In the genomic region with DNA sequence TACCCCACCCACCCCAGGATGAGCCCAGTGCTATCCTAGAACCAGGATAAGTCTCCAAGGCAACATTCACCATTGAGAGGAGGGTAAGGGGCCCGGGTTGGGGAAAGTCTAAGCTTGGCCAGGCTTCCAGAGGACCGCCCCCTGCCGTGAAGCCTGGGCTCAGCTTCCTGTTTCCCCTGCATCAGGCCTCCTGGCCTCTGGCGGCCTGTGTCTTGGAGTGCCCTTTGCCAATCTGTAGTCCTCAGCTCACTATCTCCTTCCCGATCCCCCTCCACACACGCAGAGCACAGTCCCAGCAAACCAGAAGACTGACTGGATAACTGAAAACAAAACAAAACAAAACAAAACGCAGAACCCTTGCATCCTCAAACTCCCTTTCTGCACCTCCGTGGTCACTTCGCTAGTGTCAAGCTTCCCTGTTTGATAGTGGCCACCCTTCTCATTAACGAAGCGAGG, we compare ENCODE assay signal across 8 mouse cellular contexts. TPM values are rescaled to one million over a fixed set of nuclear protein-coding genes. Genes with fewer than 3 reads are reported as not detected.
DNase-seq lines count a peak whose midpoint lies in the region; ATAC-seq and TF ChIP-seq lines count a peak whose summit lies in the region.

Clic1 (plus strand) TSS at position 406 of the 456 bp plus-strand sequence.

- H3K27ac ChIP-seq in cortical plate, adult 2 months (ENCODE audit: insufficient read depth, low read length) = peak within 1 kb of the TSS; percentile 33
- H3K27ac ChIP-seq in lung, embryonic 15.5 days = peak within 1 kb of the TSS; percentile 99
- H3K27ac ChIP-seq in olfactory bulb, adult 2 months (ENCODE audit: insufficient read depth, low read depth, low read length) = peak within 1 kb of the TSS; percentile 47; the same call in 1 of the 2 replicates

- no peaks in the 10 kb centered on the region for H3K4me1 ChIP-seq in cortical plate, adult 2 months (ENCODE audit: control insufficient read depth, insufficient read depth, low read length)
- peaks cover 59% of the 10 kb centered on the region for H3K4me1 ChIP-seq in lung, embryonic 15.5 days
- peaks cover 33% of the 10 kb centered on the region for H3K4me1 ChIP-seq in olfactory bulb, adult 2 months (ENCODE audit: control insufficient read depth, insufficient read depth, low read length)

- WGBS in lung, embryonic 15.5 days = 1% methylated on average over 11 of the region's 11 CpGs
- 22% methylated on average over 11 of the region's 11 CpGs for WGBS in olfactory bulb, adult 2 months

- H3K27me3 ChIP-seq in lung, embryonic 15.5 days = no peaks in the 10 kb centered on the region

- no peak for TF ChIP-seq POLR2A in cortical plate, adult 2 months (IDR thresholded peaks at IDR 0.05; ENCODE audit: extremely low read depth, insufficient read depth, low read length)
- no peak for TF ChIP-seq POLR2A in olfactory bulb, adult 2 months (IDR thresholded peaks at IDR 0.05; ENCODE audit: insufficient read depth, low read depth, low read length)

- DNase-seq in urinary bladder, adult 2 months (ENCODE audit: low spot score) = no peak
- DNase-seq in urinary bladder, adult 18-20 months (ENCODE audit: low spot score in 2 of 2) = no peak
- peak; percentile 70 to 77 for DNase-seq in heart, adult 18-20 months
- DNase-seq in kidney, adult 11 months = peak; percentile 46
- no peak for DNase-seq in right cerebral cortex, postnatal 25 days

- H3K4me3 ChIP-seq in cortical plate, adult 2 months (ENCODE audit: insufficient read depth, low read length) = peak within 1 kb of the TSS; percentile 27
- peak within 1 kb of the TSS; percentile 71 for H3K4me3 ChIP-seq in lung, embryonic 15.5 days
- H3K4me3 ChIP-seq in olfactory bulb, adult 2 months (ENCODE audit: insufficient read depth, low read depth, low read length) = peak within 1 kb of the TSS; percentile 47

- TF ChIP-seq CTCF in cortical plate, adult 2 months (IDR thresholded peaks at IDR 0.05; ENCODE audit: extremely low read depth, insufficient read depth, low read length) = no peak
- TF ChIP-seq CTCF in olfactory bulb, adult 2 months (IDR thresholded peaks at IDR 0.05; ENCODE audit: insufficient read depth, low read depth, low read length) = no peak

- H3K4me2 ChIP-seq in lung, embryonic 15.5 days = peak within 1 kb of the TSS; percentile 94

- peaks cover 23% of the 10 kb centered on the region for H3K36me3 ChIP-seq in lung, embryonic 15.5 days

- peak; percentile 32 for ATAC-seq in lung, embryonic 15.5 days (ENCODE audit: borderline replicate concordance, extremely low read depth, low FRiP score, low TSS enrichment)

- peak within 1 kb of the TSS; percentile 95 for H3K9ac ChIP-seq in lung, embryonic 15.5 days

- H3K9me3 ChIP-seq in lung, embryonic 15.5 days = no peaks in the 10 kb centered on the region

RNA-seq across cellular contexts. Expression of gene Clic1, which starts in this region (rescaled TPM):
- 149 and 191 TPM in 2 replicates for polyA plus RNA-seq in urinary bladder, adult 2 months (2012; rRNA removed)
- 18.4 and 18.7 TPM in 2 replicates for polyA plus RNA-seq in cortical plate, adult 2 months (2012; rRNA removed)
- 10 to 100 TPM; 30.4 to 32.4 TPM for total RNA-seq in heart, adult 18-20 months (2021)
- 283 and 300 TPM in 2 replicates for polyA plus RNA-seq in lung, embryonic 15.5 days (2015; fragmentation: Nextera tagmentation; extraction: Ambion mirVana)
- not detected in 2 replicates for polyA plus RNA-seq in olfactory bulb, adult 2 months (2012; ENCODE audit: insufficient read depth, insufficient read length, low replicate concordance, missing spikeins)

Comparison
In these comparisons a context has a peak if more than half of its experiments do, and no peak if none do; other contexts are left out.
1. DNase-seq: peak in heart, adult 18-20 months (2 of 2) and kidney, adult 11 months (single experiment); none in urinary bladder, adult 2 months (single experiment), urinary bladder, adult 18-20 months (0 of 2) and right cerebral cortex, postnatal 25 days (single experiment).
2. H3K27ac ChIP-seq: peak in every context shown above with its lines; median percentile 99 in lung, embryonic 15.5 days; 47 in olfactory bulb, adult 2 months; 33 in cortical plate, adult 2 months.
3. Peak in every context shown above with its lines, with median percentiles within 50 percentile points of each other: H3K4me3 ChIP-seq.